Mouse (Mus musculus) megakaryocyte, embryonic 14.5 days (primary cell): ENCODE measurements at regions not wholly inside any gene's neighbourhood (a gene's known extent, or its start where the extent isn't known, plus 50 kb on each side); places are given as distances from the start of the nearest gene placed in this dataset.
"Not testable (repeated sequence)": the region's sequence is repeated elsewhere in the genome, so short reads cannot be mapped to it uniquely, and the experiment has no call there.

ENCODE experiments used
- H3K27me3 ChIP-seq: replicated peaks from 2 replicates; pipeline ENCODE3; 2012; ENCODE audit warnings: inconsistent platforms
- H3K36me3 ChIP-seq: replicated peaks from 2 replicates; pipeline ENCODE3; 2012; ENCODE audit warnings: low read length, inconsistent platforms, mixed read lengths
- H3K4me1 ChIP-seq: 2 replicates; pipeline ENCODE4 v1.6.1; 2012; ENCODE audit warnings: inconsistent platforms
- H3K4me3 ChIP-seq: replicated peaks from 2 replicates; pipeline ENCODE3; 2012; ENCODE audit warnings: moderate library complexity, mild to moderate bottlenecking, inconsistent platforms
- H3K9me3 ChIP-seq: 2 replicates; pipeline ENCODE4 v1.6.1; 2012; ENCODE audit warnings: inconsistent platforms
- FLI1 ChIP-seq: IDR thresholded peaks from 2 replicates; pipeline ENCODE4 v1.6.1; 2012; ENCODE audit warnings: low read length, inconsistent platforms, mixed read lengths
- GATA1 ChIP-seq: IDR thresholded peaks from 3 replicates; pipeline ENCODE4 v1.6.1; 2012; ENCODE audit warnings: mixed read lengths, low read length, inconsistent platforms, borderline replicate concordance

DNA sequence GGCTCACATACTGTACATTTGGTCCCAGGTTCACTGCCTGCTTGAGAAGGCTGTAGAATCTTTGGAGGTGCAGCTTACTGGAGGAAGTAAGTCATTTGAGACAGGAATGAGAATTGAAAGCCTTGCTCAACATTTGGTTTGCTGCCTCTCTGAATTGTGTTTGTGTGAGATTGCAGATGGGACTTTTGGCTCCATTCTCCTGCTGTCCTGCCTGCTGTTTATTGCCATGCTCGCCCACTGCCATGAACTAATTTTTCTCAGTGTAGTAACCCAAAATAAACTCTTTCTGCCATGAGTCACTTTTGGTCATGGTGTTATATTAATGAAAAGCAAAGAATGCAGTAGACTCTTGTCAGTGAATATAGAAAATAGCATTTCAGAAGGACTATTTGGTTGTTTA is 368.1 kb downstream of the Gm8797 start:
- no peak overlapping the region for H3K4me3 ChIP-seq
- H3K9me3 ChIP-seq = no peaks in the 10 kb centered on the region
- H3K27me3 ChIP-seq = no peaks in the 10 kb centered on the region
- no peaks in the 10 kb centered on the region for H3K36me3 ChIP-seq
- TF ChIP-seq FLI1 (no peak), GATA1 (no peak)
- H3K4me1 ChIP-seq = no peaks in the 10 kb centered on the region

DNA sequence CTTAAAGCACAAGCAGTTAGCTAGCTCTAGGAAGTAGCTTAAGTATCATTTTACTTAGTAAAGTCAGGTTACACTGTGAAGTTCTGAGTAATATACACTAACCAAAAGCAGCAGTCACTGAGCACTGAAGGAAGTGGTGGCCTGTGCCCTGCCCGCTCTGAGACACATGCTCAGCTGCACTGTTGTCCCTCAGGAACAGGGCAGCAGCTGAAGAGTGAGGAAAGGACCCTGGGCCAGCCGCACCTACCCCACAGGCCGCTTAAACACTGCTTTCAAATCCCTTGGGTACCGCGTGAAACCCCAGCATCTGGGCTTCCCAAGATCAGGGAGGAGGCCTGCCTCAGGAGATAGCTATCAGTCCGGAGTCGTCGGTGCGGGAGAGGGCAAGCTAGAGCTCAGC is 385.1 kb downstream of the Gm8797 start:
- H3K4me3 ChIP-seq, H3K36me3 ChIP-seq, H3K27me3 ChIP-seq, H3K4me1 ChIP-seq: not testable (repeated sequence)
- peaks cover 15% of the 10 kb centered on the region for H3K9me3 ChIP-seq

DNA sequence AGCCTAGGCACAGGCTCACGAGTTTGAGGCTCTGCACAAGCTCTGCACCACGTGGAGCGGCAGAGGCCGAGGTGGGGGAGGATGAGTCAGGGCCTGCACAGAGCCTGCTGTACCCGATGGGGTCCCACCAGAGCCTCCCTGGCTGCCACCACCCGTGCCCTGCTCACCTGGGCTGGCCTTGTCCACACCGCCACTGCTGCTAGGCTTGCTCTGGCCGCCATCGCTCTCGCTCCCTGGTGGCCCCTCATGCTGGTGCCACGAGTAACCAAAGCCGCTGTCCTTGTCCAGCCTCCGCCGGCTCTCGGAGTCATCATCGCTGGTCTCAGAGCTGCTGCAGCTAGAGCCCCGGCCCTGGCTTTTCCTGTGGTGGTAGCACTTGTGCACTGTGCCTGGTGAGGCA is 386.8 kb downstream of the Gm8797 start:
- H3K9me3 ChIP-seq = peaks cover 15% of the 10 kb centered on the region
- no peaks in the 10 kb centered on the region for H3K27me3 ChIP-seq
- H3K4me1 ChIP-seq = no peaks in the 10 kb centered on the region
- H3K4me3 ChIP-seq = no peak overlapping the region
- no peaks in the 10 kb centered on the region for H3K36me3 ChIP-seq
- no peak for TF ChIP-seq FLI1
- TF ChIP-seq GATA1 = no peak

DNA sequence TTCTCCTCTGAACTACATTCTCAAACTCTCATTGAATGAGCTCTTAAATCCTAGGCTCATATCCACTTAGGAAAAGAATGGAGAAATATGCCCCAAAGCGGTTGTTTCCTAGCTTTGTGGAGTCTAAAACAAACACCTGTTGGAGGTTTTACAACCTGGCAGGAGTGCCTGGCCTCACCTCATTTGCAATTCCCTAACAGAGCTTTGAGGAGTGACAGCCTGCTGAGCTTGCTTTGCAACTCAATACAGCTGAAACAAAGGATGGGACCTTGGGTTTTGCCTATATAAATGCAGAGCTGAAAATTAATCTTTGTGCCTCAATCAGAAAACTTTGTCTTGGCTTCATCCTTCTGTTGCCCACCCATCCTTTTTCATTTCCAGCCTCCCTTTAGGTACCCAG is 423.2 kb downstream of the Gm8797 start:
- H3K4me3 ChIP-seq = no peak overlapping the region
- no peaks in the 10 kb centered on the region for H3K4me1 ChIP-seq
- no peaks in the 10 kb centered on the region for H3K27me3 ChIP-seq
- no peaks in the 10 kb centered on the region for H3K9me3 ChIP-seq
- TF ChIP-seq FLI1 (no peak), GATA1 (no peak)
- H3K36me3 ChIP-seq = no peaks in the 10 kb centered on the region

DNA sequence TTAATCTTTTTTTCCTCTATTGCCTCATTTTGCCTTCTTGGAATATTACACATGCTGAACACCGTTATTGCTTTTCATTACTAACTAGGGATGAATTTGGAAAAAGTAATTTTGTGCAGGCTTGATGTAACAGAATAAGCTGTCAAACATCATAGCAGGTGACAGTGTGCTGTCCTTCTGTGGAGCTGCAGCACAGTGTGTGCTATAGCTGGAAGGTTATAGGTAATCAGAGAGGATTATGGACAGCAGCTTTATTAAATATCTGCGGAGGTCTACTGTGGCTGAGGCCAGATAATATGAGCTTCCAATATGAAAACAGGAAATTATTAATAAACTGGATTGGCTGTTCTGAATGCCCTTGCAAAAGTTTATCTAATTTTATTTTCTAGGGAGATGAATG is 431.9 kb downstream of the Gm8797 start:
- Histone ChIP-seq H3K27me3 (no peaks in the 10 kb centered on the region), H3K9me3 (no peaks in the 10 kb centered on the region), H3K4me1 (no peaks in the 10 kb centered on the region), H3K36me3 (no peaks in the 10 kb centered on the region), H3K4me3 (no peak overlapping the region)
- TF ChIP-seq GATA1 (no peak), FLI1 (no peak)

DNA sequence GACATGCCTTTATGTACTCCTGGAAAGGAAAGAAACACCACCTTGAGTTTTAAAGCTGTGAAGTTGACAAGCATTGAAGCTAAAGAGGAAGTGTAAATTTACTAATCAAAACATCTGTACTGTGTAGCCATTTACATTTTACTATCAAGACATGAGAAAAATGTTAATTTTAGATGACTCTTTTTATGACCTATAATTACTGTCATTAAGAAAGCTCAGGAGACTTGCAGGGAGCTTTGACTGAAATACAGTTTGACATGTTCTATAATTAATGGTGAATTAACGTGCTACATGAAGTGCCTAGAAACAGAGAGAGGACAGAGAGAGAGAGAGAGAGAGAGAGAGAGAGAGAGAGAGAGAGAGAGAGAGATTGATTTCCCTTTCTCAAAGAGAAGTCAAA is 432.8 kb downstream of the Gm8797 start:
- Histone ChIP-seq H3K4me3 (no peak overlapping the region), H3K27me3 (no peaks in the 10 kb centered on the region), H3K36me3 (no peaks in the 10 kb centered on the region), H3K4me1 (no peaks in the 10 kb centered on the region), H3K9me3 (peaks cover 2% of the 10 kb centered on the region; the same call in 1 of the 2 replicates)
- no peak for TF ChIP-seq GATA1
- no peak for TF ChIP-seq FLI1

DNA sequence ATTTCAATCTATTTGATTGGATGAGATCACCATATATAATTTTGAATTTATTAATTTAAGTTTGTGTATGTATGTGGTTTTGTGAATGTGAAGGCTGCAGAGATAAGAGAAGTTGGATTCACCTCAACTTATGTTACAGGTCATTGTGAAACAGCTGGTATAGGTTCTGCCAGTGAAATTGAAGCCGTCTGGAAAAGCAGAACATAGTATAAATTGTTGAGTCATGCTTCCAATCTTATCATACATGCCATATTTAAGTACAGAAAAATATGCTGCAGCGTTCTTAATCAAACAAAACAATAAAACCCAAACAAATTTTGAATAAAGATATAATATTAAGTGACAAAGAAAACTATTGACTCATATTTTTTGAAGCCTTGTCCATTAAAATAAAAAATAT is 415.6 kb downstream of the 1700008P02Rik start:
- H3K9me3 ChIP-seq = no peaks in the 10 kb centered on the region
- no peak for TF ChIP-seq GATA1
- no peak for TF ChIP-seq FLI1

DNA sequence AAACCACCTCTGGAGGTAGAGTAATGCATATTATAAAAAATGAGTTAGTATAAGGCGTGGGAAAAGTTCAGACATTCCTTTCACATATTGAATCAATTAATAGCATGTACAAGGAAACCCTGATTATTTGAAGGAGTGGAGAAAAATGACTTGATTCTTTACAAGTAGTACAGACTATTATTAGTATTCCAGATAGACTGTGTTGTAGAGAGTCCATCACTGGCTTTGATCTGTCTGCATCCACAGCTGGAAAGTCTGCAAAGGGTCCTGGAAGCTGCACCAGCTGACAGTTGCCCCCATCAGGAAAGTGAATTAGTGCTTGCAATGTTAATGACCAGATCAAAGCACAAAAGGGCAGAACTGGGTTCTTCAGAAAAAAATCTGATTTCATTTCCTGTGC is 391.6 kb downstream of the 1700008P02Rik start:
- Histone ChIP-seq H3K36me3 (no peaks in the 10 kb centered on the region), H3K9me3 (no peaks in the 10 kb centered on the region), H3K4me3 (no peak overlapping the region), H3K27me3 (no peaks in the 10 kb centered on the region), H3K4me1 (no peaks in the 10 kb centered on the region)
- TF ChIP-seq GATA1 = no peak
- TF ChIP-seq FLI1 = no peak

More for the DNA sequence above, 415.6 kb downstream of the 1700008P02Rik start:
- Histone ChIP-seq H3K4me1 (no peaks in the 10 kb centered on the region), H3K4me3 (no peak overlapping the region), H3K27me3 (no peaks in the 10 kb centered on the region), H3K36me3 (no peaks in the 10 kb centered on the region)
